Mouse (Mus musculus): Measurements from ENCODE around the gene Hist1h3h. TPM values are rescaled to one million over a fixed set of nuclear protein-coding genes. Genes with fewer than 3 reads are reported as not detected.
"Not testable (repeated sequence)": the region's sequence is repeated elsewhere in the genome, so short reads cannot be mapped to it uniquely, and the experiment has no call there.

Hist1h3h gene
- polyA plus RNA-seq, 1 experiment from 2014 or later = 9.5 TPM

GRCm38 (mm10) chr13:21722993-21723836, 5.8 kb downstream of the Hist1h3h start:
- peak overlapping the region; percentile 86 for H3K27ac ChIP-seq (replicated peaks; ENCODE audit: low read depth, low read length)
- peak overlapping the region; percentile 62; the same call in 1 of the 2 replicates for H3K9ac ChIP-seq (ENCODE audit: low read depth, low read length)
- peak overlapping the region; percentile 52 for H3K4me2 ChIP-seq (ENCODE audit: low read depth, low read length)
- ATAC-seq (ENCODE audit: low read depth) (no peak), DNase-seq (ENCODE audit: low spot score) (no peak)
- no peaks in the 10 kb centered on the region for H3K9me3 ChIP-seq (ENCODE audit: control insufficient read depth, low read length)
- H3K4me3 ChIP-seq (ENCODE audit: low read depth, low read length) = 0 out of 2 replicates have a peak overlapping the region, but pooled peaks have one; percentile 42
- no peaks in the 10 kb centered on the region for H3K36me3 ChIP-seq (ENCODE audit: control insufficient read depth, insufficient read depth, low read length)
- no peaks in the 10 kb centered on the region for H3K27me3 ChIP-seq (replicated peaks; ENCODE audit: control insufficient read depth, insufficient read depth, low read length)
- WGBS = 27% methylated on average over 5 of the region's 5 CpGs
- peaks cover 16% of the 10 kb centered on the region for H3K4me1 ChIP-seq (ENCODE audit: control insufficient read depth, insufficient read depth, low read length)

GRCm38 (mm10) chr13:21727948-21728572, 10.6 kb downstream of the Hist1h3h start:
- Histone ChIP-seq H3K9ac (ENCODE audit: low read depth, low read length) (no peak overlapping the region), H3K4me1 (ENCODE audit: control insufficient read depth, insufficient read depth, low read length) (no peaks in the 10 kb centered on the region), H3K9me3 (ENCODE audit: control insufficient read depth, low read length) (no peaks in the 10 kb centered on the region), H3K36me3 (ENCODE audit: control insufficient read depth, insufficient read depth, low read length) (no peaks in the 10 kb centered on the region), H3K4me3 (ENCODE audit: low read depth, low read length) (no peak overlapping the region), H3K27ac (replicated peaks; ENCODE audit: low read depth, low read length) (no peak overlapping the region), H3K27me3 (replicated peaks; ENCODE audit: control insufficient read depth, insufficient read depth, low read length) (no peaks in the 10 kb centered on the region), H3K4me2 (ENCODE audit: low read depth, low read length) (no peak overlapping the region)
- WGBS = 38% methylated on average over 10 of the region's 11 CpGs
- DNase-seq (ENCODE audit: low spot score) = no peak
- no peak for ATAC-seq (ENCODE audit: low read depth)

- WGBS = 45% methylated on average over 1 of the region's 1 CpGs
- Histone ChIP-seq H3K27me3 (replicated peaks; ENCODE audit: control insufficient read depth, insufficient read depth, low read length) (no peaks in the 10 kb centered on the region), H3K36me3 (ENCODE audit: control insufficient read depth, insufficient read depth, low read length) (no peaks in the 10 kb centered on the region), H3K9me3 (ENCODE audit: control insufficient read depth, low read length) (no peaks in the 10 kb centered on the region), H3K27ac (replicated peaks; ENCODE audit: low read depth, low read length) (no peak overlapping the region), H3K4me3 (ENCODE audit: low read depth, low read length) (no peak overlapping the region), H3K4me2 (ENCODE audit: low read depth, low read length) (no peak overlapping the region), H3K4me1 (ENCODE audit: control insufficient read depth, insufficient read depth, low read length) (no peaks in the 10 kb centered on the region), H3K9ac (ENCODE audit: low read depth, low read length) (no peak overlapping the region)
- ATAC-seq (ENCODE audit: low read depth) (no peak), DNase-seq (ENCODE audit: low spot score) (no peak)
Observed at GRCm38 (mm10) chr13:21729544-21729943, 12.1 kb downstream of the Hist1h3h start.

DNA sequence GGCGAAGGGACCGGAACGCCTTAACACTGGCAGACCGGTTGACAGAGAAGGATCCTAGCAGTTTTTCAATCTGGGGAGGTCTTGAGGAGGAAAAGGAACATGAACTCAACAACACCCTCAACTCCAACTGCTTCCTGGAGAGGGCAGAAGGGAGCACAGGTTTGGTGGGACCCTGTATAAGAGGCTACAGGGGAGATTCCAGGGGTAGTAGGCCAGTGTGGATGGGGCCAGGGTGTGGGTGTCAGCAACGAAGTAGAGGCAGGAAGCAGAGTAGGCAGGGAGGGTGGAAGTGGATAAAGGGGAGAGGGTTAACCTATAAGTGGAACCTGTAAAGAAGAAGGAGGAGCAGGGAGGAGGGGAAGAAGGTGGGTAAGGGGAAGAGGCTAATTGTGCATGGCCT, 16.0 kb downstream of the Hist1h3h start:
- WGBS = 73% methylated on average over 5 of the region's 5 CpGs
- DNase-seq (ENCODE audit: low spot score) (no peak), ATAC-seq (ENCODE audit: low read depth) (no peak)
- Histone ChIP-seq H3K9ac (ENCODE audit: low read depth, low read length) (0 out of 2 replicates have a peak overlapping the region, but pooled peaks have one; percentile 66), H3K9me3 (ENCODE audit: control insufficient read depth, low read length) (no peaks in the 10 kb centered on the region), H3K4me2 (ENCODE audit: low read depth, low read length) (peak overlapping the region; percentile 65; the same call in 1 of the 2 replicates), H3K27me3 (replicated peaks; ENCODE audit: control insufficient read depth, insufficient read depth, low read length) (no peaks in the 10 kb centered on the region), H3K36me3 (ENCODE audit: control insufficient read depth, insufficient read depth, low read length) (no peaks in the 10 kb centered on the region), H3K4me3 (ENCODE audit: low read depth, low read length) (no peak overlapping the region), H3K27ac (replicated peaks; ENCODE audit: low read depth, low read length) (peak overlapping the region; percentile 92), H3K4me1 (ENCODE audit: control insufficient read depth, insufficient read depth, low read length) (peaks cover 8% of the 10 kb centered on the region; the same call in 1 of the 2 replicates)

GRCm38 (mm10) chr13:21734010-21734905, 16.8 kb downstream of the Hist1h3h start:
- H3K27ac ChIP-seq (replicated peaks; ENCODE audit: low read depth, low read length) = peak overlapping the region; percentile 92
- H3K4me3 ChIP-seq (ENCODE audit: low read depth, low read length) = peak overlapping the region; percentile 55
- DNase-seq (ENCODE audit: low spot score) (peak; percentile 96), ATAC-seq (ENCODE audit: low read depth) (peak; percentile 84)
- WGBS = under 1% methylated on average over 21 of the region's 21 CpGs
- peak overlapping the region; percentile 65 for H3K4me2 ChIP-seq (ENCODE audit: low read depth, low read length)
- peak overlapping the region; percentile 66 for H3K9ac ChIP-seq (ENCODE audit: low read depth, low read length)
- H3K36me3 ChIP-seq (ENCODE audit: control insufficient read depth, insufficient read depth, low read length) = no peaks in the 10 kb centered on the region
- H3K27me3 ChIP-seq (replicated peaks; ENCODE audit: control insufficient read depth, insufficient read depth, low read length) = no peaks in the 10 kb centered on the region
- no peaks in the 10 kb centered on the region for H3K9me3 ChIP-seq (ENCODE audit: control insufficient read depth, low read length)
- peaks cover 8% of the 10 kb centered on the region; the same call in 1 of the 2 replicates for H3K4me1 ChIP-seq (ENCODE audit: control insufficient read depth, insufficient read depth, low read length)

DNA sequence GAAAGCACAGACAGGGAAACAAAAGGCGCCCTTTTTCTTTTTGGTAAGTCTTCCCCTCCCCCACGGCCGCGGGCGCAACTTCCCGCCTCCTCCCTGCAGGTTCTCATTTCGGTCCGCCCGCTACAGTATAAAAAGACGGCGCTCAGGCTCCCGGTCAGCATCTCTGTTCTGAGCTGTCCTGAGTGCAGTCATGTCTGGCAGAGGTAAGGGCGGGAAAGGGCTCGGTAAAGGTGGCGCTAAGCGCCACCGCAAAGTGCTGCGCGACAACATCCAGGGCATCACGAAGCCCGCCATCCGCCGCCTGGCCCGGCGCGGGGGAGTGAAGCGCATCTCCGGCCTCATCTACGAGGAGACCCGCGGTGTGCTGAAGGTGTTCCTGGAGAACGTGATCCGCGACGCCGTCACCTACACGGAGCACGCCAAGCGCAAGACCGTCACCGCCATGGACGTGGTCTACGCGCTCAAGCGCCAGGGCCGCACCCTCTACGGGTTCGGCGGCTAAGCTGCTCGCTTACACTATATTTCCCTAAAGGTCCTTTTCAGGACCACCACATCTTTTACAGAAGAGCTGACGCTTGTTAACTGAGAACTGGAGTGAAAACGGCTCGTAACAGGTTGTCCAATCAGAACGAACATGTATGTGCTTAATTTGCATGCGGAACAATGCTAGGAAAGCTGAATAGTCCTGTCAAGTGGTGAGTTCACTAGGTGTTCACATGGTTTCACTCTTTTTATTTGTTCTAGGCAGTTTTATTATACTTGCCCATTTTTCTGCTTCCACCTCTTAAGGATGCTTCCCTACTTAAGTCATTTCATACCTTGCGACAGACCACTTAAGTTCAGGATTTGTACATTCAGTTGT, 17.7 kb downstream of the Hist1h3h start, which contains the start of gene Hist1h4j:
Hist1h4j (plus strand) TSS at position 159 of the 862 bp plus-strand sequence.
- WGBS = under 1% methylated on average over 37 of the region's 56 CpGs
- peak within 1 kb of the TSS; percentile 92 for H3K27ac ChIP-seq (replicated peaks; ENCODE audit: low read depth, low read length)
- not testable (repeated sequence) for H3K9me3 ChIP-seq (ENCODE audit: control insufficient read depth, low read length); H3K36me3 ChIP-seq (ENCODE audit: control insufficient read depth, insufficient read depth, low read length); H3K27me3 ChIP-seq (replicated peaks; ENCODE audit: control insufficient read depth, insufficient read depth, low read length); H3K4me1 ChIP-seq (ENCODE audit: control insufficient read depth, insufficient read depth, low read length)
- H3K4me2 ChIP-seq (ENCODE audit: low read depth, low read length) = peak within 1 kb of the TSS; percentile 65
- peak within 1 kb of the TSS; percentile 66 for H3K9ac ChIP-seq (ENCODE audit: low read depth, low read length)
- H3K4me3 ChIP-seq (ENCODE audit: low read depth, low read length) = peak within 1 kb of the TSS; percentile 55
- peak; percentile 91 for ATAC-seq (ENCODE audit: low read depth)
- DNase-seq (ENCODE audit: low spot score) = peak; percentile 94

GRCm38 (mm10) chr13:21745006-21745405, 27.5 kb downstream of the Hist1h3h start:
- H3K27ac ChIP-seq (replicated peaks; ENCODE audit: low read depth, low read length) = no peak overlapping the region
- ATAC-seq (ENCODE audit: low read depth) (no peak), DNase-seq (ENCODE audit: low spot score) (no peak)
- no peak overlapping the region for H3K4me3 ChIP-seq (ENCODE audit: low read depth, low read length)
- no peaks in the 10 kb centered on the region for H3K27me3 ChIP-seq (replicated peaks; ENCODE audit: control insufficient read depth, insufficient read depth, low read length)
- H3K9ac ChIP-seq (ENCODE audit: low read depth, low read length) = no peak overlapping the region
- WGBS = 87% methylated on average over 1 of the region's 1 CpGs
- no peaks in the 10 kb centered on the region for H3K9me3 ChIP-seq (ENCODE audit: control insufficient read depth, low read length)
- no peaks in the 10 kb centered on the region for H3K36me3 ChIP-seq (ENCODE audit: control insufficient read depth, insufficient read depth, low read length)
- no peak overlapping the region for H3K4me2 ChIP-seq (ENCODE audit: low read depth, low read length)
- H3K4me1 ChIP-seq (ENCODE audit: control insufficient read depth, insufficient read depth, low read length) = peaks cover 9% of the 10 kb centered on the region

Measured in embryonic facial prominence, embryonic 14.5 days (tissue).